Mouse (Mus musculus) neural tube, embryonic 14.5 days (tissue): ENCODE measurements around the gene Ltb. TPM values are rescaled to one million over a fixed set of nuclear protein-coding genes. Genes with fewer than 3 reads are reported as not detected.

ENCODE experiments used
- ATAC-seq: fragments of 200-750 bp; cut with Nextera tagmentation; 2 replicates; pipeline ENCODE4 v1.8.0; 2017; ENCODE audit warnings: low read depth, mild to moderate bottlenecking, moderate TSS enrichment, moderate library complexity
- H3K27ac ChIP-seq: fragments of 300-500 bp; sonication (generic); 2 replicates; pipeline ENCODE4 v1.5.1; 2014; ENCODE audit warnings: low read depth, mild to moderate bottlenecking, control low read depth, low read length, moderate library complexity, mixed read lengths
- H3K27me3 ChIP-seq: fragments of 300-500 bp; sonication (generic); 2 replicates; pipeline ENCODE4 v1.6.1; 2014; ENCODE audit warnings: low read length; ENCODE audit not compliant: control insufficient read depth, insufficient read depth
- H3K36me3 ChIP-seq: fragments of 300-500 bp; sonication (generic); 2 replicates; pipeline ENCODE4 v1.6.1; 2014; ENCODE audit warnings: low read length, mixed read lengths; ENCODE audit not compliant: control insufficient read depth, insufficient read depth
- H3K4me1 ChIP-seq: fragments of 300-500 bp; sonication (generic); 2 replicates; pipeline ENCODE4 v1.6.1; 2014; ENCODE audit warnings: low read length; ENCODE audit not compliant: control insufficient read depth, insufficient read depth
- H3K4me2 ChIP-seq: fragments of 300-500 bp; sonication (generic); 2 replicates; pipeline ENCODE4 v1.6.1; 2014; ENCODE audit warnings: mild to moderate bottlenecking, low read depth, low read length, control low read depth
- H3K4me3 ChIP-seq: fragments of 300-500 bp; sonication (generic); 2 replicates; pipeline ENCODE4 v1.5.1; 2014; ENCODE audit warnings: low read depth, low read length, control low read depth, mixed read lengths
- H3K9ac ChIP-seq: fragments of 300-500 bp; sonication (generic); replicated peaks from 2 replicates; pipeline ENCODE4 v1.6.1; 2014; ENCODE audit warnings: low read depth, mild to moderate bottlenecking, control low read depth, low read length, mixed read lengths
- H3K9me3 ChIP-seq: fragments of 300-500 bp; sonication (generic); 2 replicates; pipeline ENCODE4 v1.6.1; 2016; ENCODE audit warnings: low read length; ENCODE audit not compliant: control insufficient read depth
- WGBS: fragments of 180-500 bp; shearing (Covaris S2); extraction: QIAGEN DNeasy Blood & Tissue Kit; methylation state at CpG from one replicate; pipeline ENCODE4 v1.1.7; 2014; 5-methylcytosine and 5-hydroxymethylcytosine counted together
- polyA plus RNA-seq: library from polyadenylated mRNA; unstranded; fragments of >200 nt; fragmentation: Nextera tagmentation; extraction: Ambion mirVana; gene quantifications from 2 replicates; pipeline ENCODE4 v1.2.1, GENCODE M21; 2014

The Ltb gene
- polyA plus RNA-seq, 1 experiment from 2014 or later: 0.62 TPM

GRCm38 (mm10) chr17:35234903-35235302 is 40.7 kb downstream of the Ltb start:
- no peak for ATAC-seq
- peak overlapping the region; percentile 70 for H3K4me2 ChIP-seq
- H3K27ac ChIP-seq: peak overlapping the region; percentile 88
- H3K9ac ChIP-seq: peak overlapping the region; percentile 59
- no peaks in the 10 kb centered on the region for H3K27me3 ChIP-seq
- H3K4me3 ChIP-seq: peak overlapping the region; percentile 49
- H3K9me3 ChIP-seq: no peaks in the 10 kb centered on the region
- H3K36me3 ChIP-seq: 0 out of 2 replicates have a peak, but pooled peaks cover 5% of the 10 kb centered on the region
- peaks cover 15% of the 10 kb centered on the region; the same call in 1 of the 2 replicates for H3K4me1 ChIP-seq
- 11% methylated on average over 31 of the region's 31 CpGs for WGBS

- peak within 1 kb of the TSS; percentile 49 for H3K4me3 ChIP-seq
- 0 out of 2 replicates have a peak, but pooled peaks cover 5% of the 10 kb centered on the region for H3K36me3 ChIP-seq
- peak; percentile 80 for ATAC-seq
- peak within 1 kb of the TSS; percentile 88 for H3K27ac ChIP-seq
- H3K9me3 ChIP-seq: no peaks in the 10 kb centered on the region
- no peaks in the 10 kb centered on the region for H3K27me3 ChIP-seq
- WGBS: under 1% methylated on average over 35 of the region's 35 CpGs
- peak within 1 kb of the TSS; percentile 59 for H3K9ac ChIP-seq
- peaks cover 23% of the 10 kb centered on the region for H3K4me1 ChIP-seq
- H3K4me2 ChIP-seq: peak within 1 kb of the TSS; percentile 70
Observed at GRCm38 (mm10) chr17:35235614-35236389, 41.6 kb downstream of the Ltb start, which contains the start of gene Nfkbil1. Gene Nfkbil1, minus strand, starts transcription at chr17:35235792.

DNA sequence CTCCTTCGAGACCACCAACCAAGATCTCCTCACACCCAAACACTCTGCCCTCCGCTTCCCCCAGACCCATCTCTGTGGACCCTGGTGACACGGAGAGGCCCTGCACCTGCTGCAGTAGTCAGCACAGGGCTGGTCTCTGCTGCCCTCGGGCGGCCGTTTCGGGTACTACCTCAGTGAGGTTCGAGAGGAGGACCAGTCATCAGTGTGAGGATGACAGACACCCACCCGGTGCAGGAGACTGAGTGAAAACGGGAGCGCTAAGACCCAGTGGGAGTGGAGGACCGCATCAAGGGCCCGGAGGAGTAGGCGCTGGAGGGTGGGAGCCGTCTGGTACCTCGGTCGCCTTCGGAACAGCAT is 42.1 kb downstream of the Ltb start:
- H3K4me2 ChIP-seq: peak overlapping the region; percentile 70
- ATAC-seq: peak; percentile 85
- no peaks in the 10 kb centered on the region for H3K27me3 ChIP-seq
- H3K27ac ChIP-seq: peak overlapping the region; percentile 88
- WGBS: under 1% methylated on average over 18 of the region's 18 CpGs
- H3K36me3 ChIP-seq: 0 out of 2 replicates have a peak, but pooled peaks cover under 1% of the 10 kb centered on the region
- H3K9ac ChIP-seq: peak overlapping the region; percentile 59
- peak overlapping the region; percentile 49 for H3K4me3 ChIP-seq
- peaks cover 23% of the 10 kb centered on the region for H3K4me1 ChIP-seq
- no peaks in the 10 kb centered on the region for H3K9me3 ChIP-seq

- Histone ChIP-seq H3K27ac (peak overlapping the region; percentile 88), H3K27me3 (no peaks in the 10 kb centered on the region), H3K4me3 (peak overlapping the region; percentile 49), H3K9ac (peak overlapping the region; percentile 59), H3K9me3 (no peaks in the 10 kb centered on the region), H3K36me3 (no peaks in the 10 kb centered on the region), H3K4me2 (peak overlapping the region; percentile 70), H3K4me1 (peaks cover 23% of the 10 kb centered on the region)
- 74% methylated on average over 9 of the region's 9 CpGs for WGBS
- ATAC-seq: no peak
Observed at GRCm38 (mm10) chr17:35236996-35237395, 42.8 kb downstream of the Ltb start.

- peak overlapping the region; percentile 49 for H3K4me3 ChIP-seq
- H3K27me3 ChIP-seq: no peaks in the 10 kb centered on the region
- H3K27ac ChIP-seq: no peak overlapping the region; the same call in 1 of the 2 replicates
- peak overlapping the region; percentile 59; the same call in 1 of the 2 replicates for H3K9ac ChIP-seq
- ATAC-seq: no peak
- 93% methylated on average over 12 of the region's 12 CpGs for WGBS
- H3K9me3 ChIP-seq: no peaks in the 10 kb centered on the region
- peak overlapping the region; percentile 70 for H3K4me2 ChIP-seq
- peaks cover 23% of the 10 kb centered on the region for H3K4me1 ChIP-seq
- H3K36me3 ChIP-seq: no peaks in the 10 kb centered on the region
Observed at GRCm38 (mm10) chr17:35237504-35237903, 43.3 kb downstream of the Ltb start.

GRCm38 (mm10) chr17:35239700-35240099 is 45.5 kb downstream of the Ltb start:
- no peak overlapping the region for H3K9ac ChIP-seq
- H3K4me1 ChIP-seq: peaks cover 36% of the 10 kb centered on the region
- no peak overlapping the region for H3K4me2 ChIP-seq
- ATAC-seq: no peak
- H3K9me3 ChIP-seq: no peaks in the 10 kb centered on the region
- peaks cover 15% of the 10 kb centered on the region for H3K36me3 ChIP-seq
- WGBS: 84% methylated on average over 5 of the region's 5 CpGs
- H3K27ac ChIP-seq: no peak overlapping the region
- H3K27me3 ChIP-seq: no peaks in the 10 kb centered on the region
- no peak overlapping the region for H3K4me3 ChIP-seq

GRCm38 (mm10) chr17:35240384-35241304 is 46.4 kb downstream of the Ltb start:
- no peak for ATAC-seq
- peaks cover 24% of the 10 kb centered on the region for H3K36me3 ChIP-seq
- H3K4me2 ChIP-seq: peak overlapping the region; percentile 56
- 36% methylated on average over 12 of the region's 12 CpGs for WGBS
- H3K4me1 ChIP-seq: peaks cover 40% of the 10 kb centered on the region
- peak overlapping the region; percentile 25; the same call in 1 of the 2 replicates for H3K9ac ChIP-seq
- no peaks in the 10 kb centered on the region for H3K9me3 ChIP-seq
- peak overlapping the region; percentile 99 for H3K27ac ChIP-seq
- no peaks in the 10 kb centered on the region for H3K27me3 ChIP-seq
- H3K4me3 ChIP-seq: peak overlapping the region; percentile 99

DNA sequence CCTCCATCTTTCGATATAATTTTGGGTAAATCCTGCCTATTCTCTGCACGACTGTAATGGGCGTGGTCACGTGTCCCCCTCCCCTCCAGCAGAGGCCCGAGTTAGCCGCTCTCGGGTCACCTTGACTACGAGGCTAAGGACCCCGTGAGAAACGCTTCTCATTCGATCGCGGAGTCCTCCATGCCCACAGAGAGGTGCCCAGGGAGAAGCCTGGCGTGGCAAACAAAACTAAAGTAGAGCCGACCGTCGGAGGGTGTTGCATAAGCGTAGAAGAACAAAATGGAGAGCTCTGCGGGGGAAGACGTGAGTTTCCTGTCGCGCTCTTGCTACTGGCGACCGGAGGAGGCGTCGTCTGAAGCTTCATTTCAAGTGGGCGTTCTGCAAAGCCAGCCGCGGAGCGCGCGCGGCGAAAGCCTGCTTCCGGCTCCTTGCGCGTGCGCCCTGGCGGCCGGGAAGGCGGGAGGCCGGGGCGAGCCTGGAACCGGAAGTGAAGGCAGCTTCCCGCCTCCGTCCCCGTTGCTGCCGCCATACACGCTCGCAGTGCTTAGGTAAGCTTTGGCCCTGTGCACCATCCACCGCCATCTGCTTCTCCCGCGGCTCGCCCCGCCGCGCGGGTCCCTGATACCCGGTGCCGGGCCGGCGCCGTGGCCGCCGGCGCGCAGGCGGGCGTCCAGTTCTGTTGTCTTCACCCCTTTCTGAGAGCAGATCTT is 47.2 kb downstream of the Ltb start, which contains the start of gene Ddx39b:
Gene Ddx39b (plus strand): TSS at position 442 of the 710 bp plus-strand sequence.
- Histone ChIP-seq H3K9ac (peak within 1 kb of the TSS; percentile 99), H3K9me3 (no peaks in the 10 kb centered on the region), H3K27ac (peak within 1 kb of the TSS; percentile 99), H3K4me2 (peak within 1 kb of the TSS; percentile 91), H3K4me3 (peak within 1 kb of the TSS; percentile 99), H3K36me3 (peaks cover 33% of the 10 kb centered on the region), H3K27me3 (no peaks in the 10 kb centered on the region), H3K4me1 (peaks cover 45% of the 10 kb centered on the region)
- under 1% methylated on average over 69 of the region's 69 CpGs for WGBS
- peak; percentile 87 for ATAC-seq
